Comparison of ENCODE assay signal across 27 mouse cellular contexts in genomic region chr3:148237555-148237954, GRCm38 (mm10).
DNase-seq lines count a peak whose midpoint lies in the region; ATAC-seq and TF ChIP-seq lines count a peak whose summit lies in the region.
"Had no signal": no experiment of that assay in that cellular context is flagged by ENCODE, and none has a peak within 500 bp of the region (broad histone marks: within the 10 kb centered on the region; RNA-seq: fewer than 3 reads in every experiment).

No protein-coding gene starts in this region.

- no peak overlapping the region for H3K9ac ChIP-seq in hindbrain, embryonic 14.5 days
- H3K9ac ChIP-seq in hindbrain, postnatal 0 days (replicated peaks; ENCODE audit: low read length), result no peak overlapping the region
- no peak overlapping the region for H3K9ac ChIP-seq in lung, embryonic 16.5 days (ENCODE audit: low read length)
- H3K9ac ChIP-seq: embryonic facial prominence, embryonic 13.5 days; forebrain, postnatal 0 days; hindbrain, embryonic 15.5 days; intestine, embryonic 15.5 days; limb, embryonic 13.5 days; liver, embryonic 15.5 days; stomach, embryonic 15.5 days had no signal

- peak; percentile 22 for DNase-seq in hindbrain, embryonic 14.5 days (ENCODE audit: low spot score)
- no peak for DNase-seq in hindbrain, postnatal 0 days (ENCODE audit: low spot score)
- DNase-seq in lung, adult 2 months, result no peak
- DNase-seq in lung, postnatal 4 days, result peak; percentile 36 to 85
- DNase-seq in testis, postnatal 10 days (ENCODE audit: low spot score), result peak; percentile 43
- no peak for DNase-seq in layer of hippocampus, adult 2 months (ENCODE audit: low spot score in 2 of 2)
- DNase-seq: adrenal gland, adult 8-10 months; cerebellum, adult 2 months; cerebellum, postnatal 25 days; forebrain, postnatal 0 days; gastrocnemius, postnatal 25 days; heart, adult 18-20 months; heart, postnatal 36 days; kidney, adult 8-10 months; kidney, postnatal 10 days; midbrain, embryonic 14.5 days; thymus, adult 2 months; thymus, postnatal 4 days had no signal

- no peak overlapping the region for H3K4me2 ChIP-seq in hindbrain, embryonic 14.5 days (replicated peaks)
- no peak overlapping the region for H3K4me2 ChIP-seq in hindbrain, postnatal 0 days (ENCODE audit: low read depth, low read length)
- H3K4me2 ChIP-seq in lung, embryonic 16.5 days (ENCODE audit: low read depth, low read length), result no peak overlapping the region
- H3K4me2 ChIP-seq: embryonic facial prominence, embryonic 13.5 days; hindbrain, embryonic 15.5 days; intestine, embryonic 15.5 days; limb, embryonic 13.5 days; liver, embryonic 15.5 days; stomach, embryonic 15.5 days had no signal

- 81% methylated on average over 6 of the region's 6 CpGs for WGBS in hindbrain, embryonic 14.5 days
- WGBS in hindbrain, postnatal 0 days, result 70% methylated on average over 6 of the region's 6 CpGs
- WGBS in lung, embryonic 16.5 days, result 49% methylated on average over 6 of the region's 6 CpGs
- WGBS in lung, adult 2 months, result 81% methylated on average over 6 of the region's 6 CpGs

- TF ChIP-seq POLR2A in lung, adult 2 months (IDR thresholded peaks at IDR 0.05; ENCODE audit: borderline replicate concordance, extremely low read depth, low read depth, low read length), result no peak

- no peaks in the 10 kb centered on the region for H3K27me3 ChIP-seq in hindbrain, embryonic 14.5 days (ENCODE audit: control insufficient read depth, insufficient read depth, low read length)
- no peaks in the 10 kb centered on the region for H3K27me3 ChIP-seq in hindbrain, postnatal 0 days (ENCODE audit: insufficient read depth, low read length)
- no peaks in the 10 kb centered on the region for H3K27me3 ChIP-seq in lung, embryonic 16.5 days (ENCODE audit: control insufficient read depth, insufficient read depth, low read depth, low read length)
- H3K27me3 ChIP-seq: embryonic facial prominence, embryonic 13.5 days; hindbrain, embryonic 15.5 days; intestine, embryonic 15.5 days; limb, embryonic 13.5 days; liver, embryonic 15.5 days; megakaryocyte, embryonic 14.5 days; stomach, embryonic 15.5 days had no signal

- no peaks in the 10 kb centered on the region for H3K36me3 ChIP-seq in hindbrain, embryonic 14.5 days (replicated peaks; ENCODE audit: control insufficient read depth, insufficient read depth)
- no peaks in the 10 kb centered on the region for H3K36me3 ChIP-seq in hindbrain, postnatal 0 days (ENCODE audit: insufficient read depth, low read length)
- H3K36me3 ChIP-seq in lung, embryonic 16.5 days (ENCODE audit: control insufficient read depth, insufficient read depth, low read length), result no peaks in the 10 kb centered on the region
- H3K36me3 ChIP-seq: embryonic facial prominence, embryonic 13.5 days; hindbrain, embryonic 15.5 days; intestine, embryonic 15.5 days; limb, embryonic 13.5 days; liver, embryonic 15.5 days; stomach, embryonic 15.5 days had no signal

- no peak for ATAC-seq in hindbrain, embryonic 14.5 days (ENCODE audit: low FRiP score)
- no peak for ATAC-seq in hindbrain, postnatal 0 days
- ATAC-seq in lung, embryonic 16.5 days (ENCODE audit: low read depth), result peak; percentile 98
- ATAC-seq: activated CD4-positive, CD25-positive, alpha-beta regulatory T cell, adult 4 months; forebrain, postnatal 0 days; intestine, embryonic 15.5 days had no signal

- no peaks in the 10 kb centered on the region for H3K4me1 ChIP-seq in hindbrain, embryonic 14.5 days (replicated peaks; ENCODE audit: control insufficient read depth, insufficient read depth, low read length)
- no peaks in the 10 kb centered on the region for H3K4me1 ChIP-seq in hindbrain, postnatal 0 days (ENCODE audit: insufficient read depth, low read length)
- H3K4me1 ChIP-seq in lung, embryonic 16.5 days (replicated peaks; ENCODE audit: control insufficient read depth, insufficient read depth, low read length), result no peaks in the 10 kb centered on the region
- no peaks in the 10 kb centered on the region for H3K4me1 ChIP-seq in lung, adult 2 months (ENCODE audit: control insufficient read depth, insufficient read depth, low read length)
- H3K4me1 ChIP-seq: embryonic facial prominence, embryonic 13.5 days; hindbrain, embryonic 15.5 days; intestine, embryonic 15.5 days; limb, embryonic 13.5 days; liver, embryonic 15.5 days; megakaryocyte, embryonic 14.5 days; stomach, embryonic 15.5 days had no signal

- no peak for TF ChIP-seq CTCF in hindbrain, postnatal 0 days (IDR thresholded peaks at IDR 0.05; ENCODE audit: low read depth)
- no peak for TF ChIP-seq CTCF in lung, adult 2 months (IDR thresholded peaks at IDR 0.05; ENCODE audit: insufficient read depth, low read length)
- no peak for TF ChIP-seq CTCF in layer of hippocampus, adult 2 months (conservative IDR thresholded peaks at IDR 0.05)

- H3K4me3 ChIP-seq in hindbrain, embryonic 14.5 days (replicated peaks; ENCODE audit: low read length), result no peak overlapping the region
- no peak overlapping the region for H3K4me3 ChIP-seq in hindbrain, postnatal 0 days (ENCODE audit: low read length)
- no peak overlapping the region for H3K4me3 ChIP-seq in lung, embryonic 16.5 days (ENCODE audit: low read length)
- no peak overlapping the region for H3K4me3 ChIP-seq in lung, adult 2 months (replicated peaks; ENCODE audit: extremely low read depth, low read depth, low read length)
- no peak overlapping the region for H3K4me3 ChIP-seq in layer of hippocampus, adult 2 months
- H3K4me3 ChIP-seq: embryonic facial prominence, embryonic 13.5 days; hindbrain, embryonic 15.5 days; intestine, embryonic 15.5 days; limb, embryonic 13.5 days; liver, embryonic 15.5 days; megakaryocyte, embryonic 14.5 days; stomach, embryonic 15.5 days had no signal

- H3K9me3 ChIP-seq in hindbrain, embryonic 14.5 days (ENCODE audit: control insufficient read depth, low read length), result no peaks in the 10 kb centered on the region
- no peaks in the 10 kb centered on the region for H3K9me3 ChIP-seq in hindbrain, postnatal 0 days (ENCODE audit: low read length)
- no peaks in the 10 kb centered on the region for H3K9me3 ChIP-seq in lung, embryonic 16.5 days (ENCODE audit: control insufficient read depth, low read length)
- H3K9me3 ChIP-seq: embryonic facial prominence, embryonic 13.5 days; hindbrain, embryonic 15.5 days; intestine, embryonic 15.5 days; limb, embryonic 13.5 days; liver, embryonic 15.5 days; stomach, embryonic 15.5 days had no signal

- H3K27ac ChIP-seq in hindbrain, embryonic 14.5 days, result no peak overlapping the region
- H3K27ac ChIP-seq in hindbrain, postnatal 0 days, result no peak overlapping the region
- 0 out of 2 replicates have a peak overlapping the region, but pooled peaks have one; percentile 33 for H3K27ac ChIP-seq in lung, embryonic 16.5 days (ENCODE audit: low read length)
- H3K27ac ChIP-seq in layer of hippocampus, adult 2 months, result no peak overlapping the region
- H3K27ac ChIP-seq: embryonic facial prominence, embryonic 13.5 days; hindbrain, embryonic 15.5 days; intestine, embryonic 15.5 days; limb, embryonic 13.5 days; liver, embryonic 15.5 days; stomach, embryonic 15.5 days had no signal

Comparison
In these comparisons a context has a peak if more than half of its experiments do, and no peak if none do; other contexts are left out.
1. DNase-seq: peak in hindbrain, embryonic 14.5 days (single experiment), lung, postnatal 4 days (2 of 2) and testis, postnatal 10 days (single experiment); none in hindbrain, postnatal 0 days (single experiment), lung, adult 2 months (single experiment) and layer of hippocampus, adult 2 months (0 of 2).